Mouse (Mus musculus): ENCODE results near the gene Gcc2. TPM values are rescaled to one million over a fixed set of nuclear protein-coding genes. Genes with fewer than 3 reads are reported as not detected.

Gcc2 gene
- 3.1 and 9.6 TPM in 2 replicates for polyA plus RNA-seq (2012; rRNA removed; ENCODE audit: low replicate concordance)

DNA sequence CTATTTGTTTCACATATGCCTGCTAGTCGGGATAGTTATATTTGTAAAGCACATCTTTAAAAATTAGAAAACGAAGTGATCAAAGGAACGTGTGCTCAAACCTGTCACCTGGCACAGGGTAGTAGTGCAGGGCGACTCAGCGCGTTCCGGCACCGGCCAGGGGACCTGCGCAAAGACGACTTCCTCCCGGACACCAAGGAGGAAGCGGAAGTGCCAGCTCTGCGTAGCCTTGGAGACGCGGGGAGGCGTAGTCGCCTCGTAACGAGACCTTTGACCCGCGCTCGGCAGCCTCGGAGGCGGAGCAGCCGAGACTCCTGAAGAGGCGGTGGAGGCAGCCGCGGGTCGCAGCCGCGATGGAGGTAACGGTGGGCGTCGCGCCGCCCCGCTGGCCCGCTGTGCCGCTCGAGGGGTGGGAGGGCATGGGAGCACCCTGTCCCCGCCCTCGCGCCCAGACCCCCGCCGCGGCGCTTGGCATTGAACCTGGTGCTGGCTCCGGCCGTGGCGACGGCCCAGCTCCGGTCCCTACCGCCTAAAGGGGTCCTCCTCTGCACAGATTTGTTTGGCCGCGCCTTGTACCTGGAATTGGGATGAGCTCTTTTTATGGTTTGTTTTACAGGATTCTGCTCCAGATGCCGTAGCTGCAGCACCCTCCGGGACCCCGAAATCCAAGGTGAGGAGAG is at the start of gene Gcc2:
Gene Gcc2, plus strand, starts transcription at position 285 of the 680 bp plus-strand sequence.

DNA sequence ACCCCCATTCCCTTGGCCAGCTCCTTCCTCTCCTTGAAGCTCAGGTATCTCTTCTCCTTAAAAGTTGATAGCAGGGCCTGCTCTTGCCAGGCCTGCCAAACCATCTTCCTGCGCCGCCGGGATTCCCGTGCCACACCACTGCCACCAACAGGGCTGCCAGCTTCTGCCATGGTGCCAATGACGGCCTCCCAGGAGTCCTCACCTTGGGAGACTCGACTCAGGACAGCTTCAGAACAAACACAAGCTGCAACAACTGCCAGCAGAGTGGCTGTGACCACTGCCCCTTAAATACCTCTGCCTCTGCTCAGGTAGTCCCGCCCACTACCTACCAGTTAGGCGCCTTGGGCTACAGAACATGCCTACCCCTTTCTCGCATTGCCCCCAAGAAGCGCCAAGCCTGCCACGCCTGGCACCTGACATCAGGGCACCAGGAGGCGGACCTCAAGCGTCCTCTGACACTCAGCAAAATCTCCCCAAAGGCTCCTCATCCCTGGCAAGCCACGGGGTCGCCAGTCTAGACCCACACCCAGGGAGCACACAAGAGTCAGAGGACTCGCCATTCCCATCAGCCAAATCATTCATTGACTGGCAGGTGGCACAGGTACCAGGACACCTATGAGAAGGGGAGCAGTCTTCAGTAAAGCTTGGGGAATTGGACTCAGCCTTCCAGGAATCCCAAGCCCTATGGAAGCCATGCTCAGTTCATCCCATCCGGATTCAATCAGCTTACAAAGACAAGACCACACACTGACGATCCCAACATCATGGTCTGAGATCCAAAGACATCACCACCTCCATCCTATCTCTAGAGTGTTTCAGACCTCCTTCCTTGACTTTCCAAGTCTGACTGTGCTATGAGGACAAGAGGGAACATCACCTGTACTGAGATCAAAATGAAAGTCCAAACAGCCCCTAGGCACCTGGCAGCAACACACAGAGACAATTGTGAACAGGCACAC is 30.2 kb upstream of the Gcc2 start, which contains the start of gene AW822073:
Gene AW822073, minus strand, starts transcription at position 104 of the 959 bp plus-strand sequence.

DNA sequence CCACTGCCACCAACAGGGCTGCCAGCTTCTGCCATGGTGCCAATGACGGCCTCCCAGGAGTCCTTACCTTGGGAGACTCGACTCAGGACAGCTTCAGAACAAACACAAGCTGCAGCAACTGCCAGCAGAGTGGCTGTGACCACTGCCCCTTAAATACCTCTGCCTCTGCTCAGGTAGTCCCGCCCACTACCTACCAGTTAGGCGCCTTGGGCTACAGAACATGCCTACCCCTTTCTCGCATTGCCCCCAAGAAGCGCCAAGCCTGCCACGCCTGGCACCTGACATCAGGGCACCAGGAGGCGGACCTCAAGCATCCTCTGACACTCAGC is 22.7 kb upstream of the Gcc2 start, which contains the start of gene Duxf3:
Gene Duxf3, minus strand, starts transcription at position 35 of the 329 bp plus-strand sequence.

DNA sequence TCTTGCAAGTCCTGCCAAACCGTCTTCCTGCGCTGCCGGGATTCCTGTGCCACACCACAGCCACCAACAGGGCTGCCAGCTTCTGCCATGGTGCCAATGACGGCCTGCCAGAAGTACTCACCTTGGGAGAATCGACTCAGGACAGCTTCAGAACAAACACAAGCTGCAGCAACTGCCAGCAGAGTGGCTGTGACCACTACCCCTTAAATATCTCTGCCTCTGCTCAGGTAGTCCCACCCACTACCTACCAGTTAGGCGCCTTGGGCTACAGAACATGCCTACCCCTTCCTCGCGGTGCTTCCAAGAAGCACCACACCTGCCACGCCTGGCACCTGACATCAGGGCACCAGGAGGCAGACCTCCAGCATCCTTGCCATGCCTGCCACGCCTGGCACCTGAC is 18.7 kb upstream of the Gcc2 start, which contains the start of gene Gm4981:
Gene Gm4981, minus strand, starts transcription at position 89 of the 400 bp plus-strand sequence.

DNA sequence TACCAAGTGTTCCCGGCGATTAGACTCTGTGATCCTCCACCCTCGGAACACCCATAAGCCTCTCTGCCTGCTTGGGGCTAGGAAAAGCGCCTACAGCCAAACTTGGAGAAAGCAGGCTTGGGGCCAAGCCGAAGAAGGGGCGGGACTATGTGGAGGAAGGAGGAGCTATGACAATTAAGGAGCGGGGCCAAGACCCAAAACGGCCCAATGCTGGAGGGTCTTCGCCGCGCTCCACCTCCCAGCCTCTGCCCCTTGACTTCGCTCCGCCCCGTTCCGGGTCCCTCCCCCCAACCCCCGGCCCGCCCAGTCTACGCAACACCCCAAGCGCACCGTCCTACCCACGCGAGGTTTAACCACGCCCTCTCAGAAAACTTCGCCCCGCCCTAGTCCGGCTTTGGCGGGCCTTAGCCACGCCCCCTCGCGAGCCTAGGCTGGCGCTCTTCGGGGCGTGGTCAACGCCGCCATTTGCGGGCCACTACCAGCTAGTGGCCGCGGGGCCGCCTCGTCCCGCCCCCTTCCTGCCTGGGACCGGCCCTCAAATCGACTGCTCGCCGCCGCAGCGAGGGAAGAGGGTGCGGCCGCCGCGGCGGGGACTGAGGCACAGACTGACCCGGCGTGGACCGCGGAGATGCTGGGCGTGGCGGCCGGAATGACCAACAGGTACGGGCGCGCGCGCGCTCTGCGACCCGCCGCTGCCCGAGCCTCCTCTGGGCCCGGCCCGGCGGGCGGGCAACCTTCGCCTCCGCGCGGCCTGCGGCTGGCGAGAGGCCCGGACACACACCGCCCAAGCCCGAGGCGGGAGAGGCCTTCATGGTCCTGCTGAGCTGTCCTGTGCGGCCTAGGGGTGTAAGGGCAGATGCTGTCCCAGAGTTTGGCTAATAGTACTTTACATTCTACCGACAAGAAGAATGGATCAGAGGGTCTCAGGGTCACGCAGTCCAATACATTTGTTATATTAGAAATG is 68.0 kb downstream of the Gcc2 start, which contains the start of gene Lims1:
Gene Lims1, plus strand, starts transcription at position 439 of the 964 bp plus-strand sequence.

Other genes with a start within 250 kb of the Gcc2 start
- gene AW822073, start 30.6 kb upstream of the Gcc2 start, polyA plus RNA-seq (2012; rRNA removed; ENCODE audit: low replicate concordance), result not detected in 2 replicates
- gene Duxf3, start 22.8 kb upstream of the Gcc2 start, polyA plus RNA-seq (2012; rRNA removed; ENCODE audit: low replicate concordance), result not detected in 2 replicates
- gene Gm4981, start 18.8 kb upstream of the Gcc2 start, polyA plus RNA-seq (2012; rRNA removed; ENCODE audit: low replicate concordance), result not detected in 2 replicates
- gene Lims1, start 68.0 kb downstream of the Gcc2 start, polyA plus RNA-seq (2012; rRNA removed; ENCODE audit: low replicate concordance), result 9.8 and 20.2 TPM in 2 replicates
- gene Ranbp2, start 191.4 kb downstream of the Gcc2 start, polyA plus RNA-seq (2012; rRNA removed; ENCODE audit: low replicate concordance), result 2.2 and 5.7 TPM in 2 replicates
- 0.08 and 0.46 TPM in 2 replicates for gene Ccdc138, start 242.5 kb downstream of the Gcc2 start, polyA plus RNA-seq (2012; rRNA removed; ENCODE audit: low replicate concordance)